Mouse (Mus musculus): ENCODE results near the gene Tspan14.

Gene Tspan14

DNA sequence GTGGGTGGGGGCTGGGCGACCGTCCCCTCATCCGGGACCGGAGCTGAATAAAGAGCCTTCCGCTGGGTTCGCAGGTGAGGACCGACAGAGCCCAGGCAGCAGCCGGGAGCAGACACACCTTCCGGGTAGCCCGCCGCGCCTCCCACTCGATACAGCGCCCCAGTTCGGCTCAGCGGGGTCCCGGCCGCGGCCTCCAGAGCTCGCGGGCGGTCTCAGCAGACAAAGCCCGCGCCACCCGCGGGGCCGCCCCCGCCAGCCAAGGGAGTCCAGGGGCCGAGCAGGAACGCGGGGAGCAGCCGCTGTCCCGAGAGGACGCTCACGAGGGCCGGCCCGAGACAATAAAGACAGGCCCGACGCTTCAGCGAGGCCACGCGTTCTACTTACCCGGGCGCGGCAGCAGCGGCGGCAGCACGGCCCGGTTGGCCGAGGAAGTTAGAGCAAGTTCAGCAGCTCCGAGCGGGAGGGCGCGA lies at the start of gene Tspan14:
TSS of gene Tspan14 (minus strand) at position 416 of the 470 bp plus-strand sequence.
- TF ChIP-seq GATA4 (IDR thresholded peaks at IDR 0.05; ENCODE audit: insufficient replicate concordance, low read length) = no peak

DNA sequence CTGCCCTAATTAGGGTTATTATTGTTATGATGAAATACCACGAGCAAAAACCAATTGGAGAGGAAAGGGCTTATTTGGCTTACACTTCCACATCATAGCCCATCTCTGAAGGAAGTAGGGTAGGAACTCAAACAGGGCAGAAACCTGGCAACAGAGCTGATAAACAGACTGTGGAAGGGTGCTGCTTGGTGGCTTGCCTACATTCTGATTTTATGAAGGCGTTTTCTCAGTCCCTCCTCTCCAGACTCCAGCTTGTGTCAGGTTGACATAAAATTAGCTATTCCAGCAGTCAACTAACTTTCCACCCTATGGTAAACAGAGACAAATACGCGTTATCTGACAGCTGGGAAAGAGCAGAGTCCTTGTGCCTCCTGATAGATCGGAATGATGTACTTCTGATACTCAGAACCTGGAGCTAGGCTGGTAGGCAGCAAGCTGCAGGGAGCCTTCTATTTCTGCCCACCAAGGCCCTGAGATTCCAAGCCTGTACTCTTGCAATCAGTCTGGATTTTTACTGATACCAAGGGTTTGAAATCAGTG lies 48.2 kb upstream of the Tspan14 start:
- TF ChIP-seq GATA4 (IDR thresholded peaks at IDR 0.05; ENCODE audit: insufficient replicate concordance, low read length) = no peak

DNA sequence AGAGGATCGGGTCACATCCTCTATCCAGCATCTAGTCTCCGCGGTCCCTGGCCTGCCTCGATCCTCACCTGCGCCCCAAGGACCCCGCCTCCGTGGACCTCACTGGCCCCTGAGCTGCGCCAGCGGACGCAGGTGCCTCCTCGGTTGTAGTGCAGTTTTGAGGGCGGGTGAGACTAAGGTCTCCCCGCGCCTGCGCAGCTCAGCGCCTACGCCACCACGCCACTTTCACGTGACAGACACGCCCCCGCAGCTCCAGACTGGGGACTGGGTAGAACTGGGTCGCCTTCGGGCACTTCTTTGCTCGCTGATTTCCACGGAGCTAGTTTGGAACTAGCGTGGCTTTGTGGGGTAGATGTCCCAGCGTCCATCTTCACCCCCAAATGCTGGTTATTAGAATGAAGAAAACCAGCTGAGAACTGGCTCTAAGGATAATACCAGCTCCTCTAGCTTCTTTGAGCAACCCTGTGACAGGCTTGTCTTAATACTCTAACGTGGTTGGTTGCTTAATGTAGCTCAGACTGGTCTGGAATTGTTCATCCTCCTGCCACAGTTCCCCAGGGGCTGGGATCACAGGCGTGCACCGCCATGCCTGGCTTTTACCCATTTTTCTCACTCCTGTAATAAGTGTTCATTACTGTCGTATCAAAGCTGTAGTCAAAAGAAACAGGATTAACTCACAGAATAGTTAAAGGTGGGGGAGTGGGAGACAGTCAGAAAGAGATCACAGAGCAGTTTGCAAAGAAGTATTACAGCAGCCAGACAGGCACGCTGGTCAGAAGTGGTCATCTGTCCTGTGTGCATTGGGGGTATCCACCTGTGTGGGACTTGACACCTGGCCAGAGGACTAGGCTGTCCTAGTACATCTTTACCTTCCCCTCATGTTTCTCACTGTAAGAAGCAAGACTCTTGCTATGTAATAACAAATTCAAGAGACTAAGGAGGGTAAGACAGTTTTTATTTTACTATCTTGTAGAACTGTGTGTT lies 47.3 kb upstream of the Tspan14 start, which contains the start of gene Fam213a:
TSS of gene Fam213a (minus strand) at position 159 of the 984 bp plus-strand sequence.
- no peak for TF ChIP-seq GATA4 (IDR thresholded peaks at IDR 0.05; ENCODE audit: insufficient replicate concordance, low read length)

DNA sequence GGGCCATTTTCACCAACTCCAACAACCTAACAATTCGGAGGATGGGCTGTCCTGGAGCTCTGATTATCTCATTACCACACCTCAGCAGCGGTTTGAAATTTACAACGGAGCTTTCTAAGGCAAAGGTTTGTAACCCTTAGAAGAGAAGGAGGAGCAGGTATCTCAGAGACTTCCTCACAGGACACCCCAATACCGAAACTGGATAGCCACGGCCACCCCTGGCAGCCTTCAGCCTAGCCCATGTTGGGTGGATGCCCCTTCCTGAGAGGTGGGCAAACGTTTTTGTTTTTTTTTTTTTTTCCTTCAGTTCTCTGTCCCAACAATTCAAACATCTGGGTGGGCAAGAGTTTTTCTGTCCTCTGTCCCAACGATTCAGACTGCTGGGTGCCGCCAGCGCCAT lies 46.5 kb upstream of the Tspan14 start:
- TF ChIP-seq GATA4 (IDR thresholded peaks at IDR 0.05; ENCODE audit: insufficient replicate concordance, low read length) = no peak

DNA sequence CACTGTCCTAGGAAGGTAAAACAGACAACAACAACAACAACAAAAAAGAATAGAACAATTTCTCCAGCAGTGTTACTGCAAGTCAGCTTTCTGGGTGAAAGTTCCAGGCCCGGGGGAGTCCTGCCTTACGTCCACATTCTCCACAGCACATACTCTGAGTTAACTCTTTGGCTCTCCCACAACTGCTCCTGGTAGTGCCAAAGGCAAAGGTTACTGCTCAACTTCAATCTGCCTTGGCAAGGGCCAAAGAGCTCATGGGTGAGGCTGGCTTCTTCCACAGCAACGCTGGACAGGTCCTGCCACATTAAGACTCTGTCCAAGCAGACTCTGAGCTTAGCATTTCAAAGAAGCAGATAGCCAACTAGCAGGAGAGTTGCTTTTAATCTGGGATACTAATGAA lies 45.3 kb upstream of the Tspan14 start:
- TF ChIP-seq GATA4 (IDR thresholded peaks at IDR 0.05; ENCODE audit: insufficient replicate concordance, low read length) = no peak

DNA sequence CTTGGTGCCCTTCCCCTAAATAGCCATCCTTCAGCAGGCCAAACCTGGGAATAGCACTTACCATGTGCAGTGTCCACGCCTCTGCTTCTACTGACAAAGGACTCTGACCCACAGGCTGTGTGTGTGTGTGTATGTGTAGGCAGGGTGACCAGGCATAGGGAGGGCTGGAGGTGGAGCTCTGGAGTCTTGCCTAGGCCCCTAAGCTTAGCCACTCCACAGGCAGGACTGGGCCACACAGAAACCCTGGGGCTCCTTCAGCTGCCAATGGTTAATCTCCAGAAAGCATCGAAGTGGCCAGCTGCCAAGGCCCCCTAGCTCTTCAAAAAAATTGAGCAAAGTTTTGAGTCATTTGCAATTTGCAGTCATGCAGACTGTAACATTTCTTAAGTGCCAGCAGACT lies 41.5 kb upstream of the Tspan14 start:
- no peak for TF ChIP-seq GATA4 (IDR thresholded peaks at IDR 0.05; ENCODE audit: insufficient replicate concordance, low read length)

DNA sequence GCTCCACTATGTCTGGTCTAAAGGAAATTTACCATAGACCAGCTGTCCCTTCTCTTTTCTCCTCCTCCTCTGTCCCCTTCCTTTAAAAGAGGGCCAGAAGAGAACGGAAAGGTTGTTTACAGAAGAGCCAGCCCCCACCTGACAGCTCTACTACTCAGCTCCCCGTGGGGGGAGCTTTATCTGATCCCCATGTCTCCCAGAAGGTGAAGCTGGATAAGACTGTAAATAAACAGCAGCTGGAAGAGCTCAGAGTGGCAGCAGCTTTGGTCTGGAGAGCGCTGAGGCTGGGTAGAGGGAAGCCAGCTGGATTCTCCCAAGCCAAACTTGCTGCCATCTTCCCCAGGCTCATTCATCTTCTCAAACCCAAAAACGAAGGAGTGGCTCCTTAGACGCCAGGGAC lies 41.0 kb upstream of the Tspan14 start:
- no peak for TF ChIP-seq GATA4 (IDR thresholded peaks at IDR 0.05; ENCODE audit: insufficient replicate concordance, low read length)

DNA sequence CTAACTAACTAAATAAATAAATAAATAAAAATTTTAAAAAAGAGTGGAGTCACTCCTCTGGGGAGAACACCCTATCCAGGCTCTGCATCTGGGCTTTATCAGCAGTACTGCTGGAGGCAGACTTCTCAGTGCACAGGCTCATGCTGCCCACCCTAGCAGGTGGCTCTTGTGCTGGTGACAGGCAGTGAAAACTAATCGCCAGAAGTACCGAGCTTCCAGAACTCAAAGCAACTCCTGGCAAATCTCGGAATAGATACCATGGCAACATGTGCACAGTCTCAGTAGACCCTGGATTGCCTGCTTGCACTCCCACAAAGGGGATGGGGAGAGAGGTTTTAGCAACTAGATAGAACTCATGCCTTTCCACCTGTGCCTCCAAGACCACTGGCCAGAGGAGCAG lies 40.3 kb upstream of the Tspan14 start:
- no peak for TF ChIP-seq GATA4 (IDR thresholded peaks at IDR 0.05; ENCODE audit: insufficient replicate concordance, low read length)

DNA sequence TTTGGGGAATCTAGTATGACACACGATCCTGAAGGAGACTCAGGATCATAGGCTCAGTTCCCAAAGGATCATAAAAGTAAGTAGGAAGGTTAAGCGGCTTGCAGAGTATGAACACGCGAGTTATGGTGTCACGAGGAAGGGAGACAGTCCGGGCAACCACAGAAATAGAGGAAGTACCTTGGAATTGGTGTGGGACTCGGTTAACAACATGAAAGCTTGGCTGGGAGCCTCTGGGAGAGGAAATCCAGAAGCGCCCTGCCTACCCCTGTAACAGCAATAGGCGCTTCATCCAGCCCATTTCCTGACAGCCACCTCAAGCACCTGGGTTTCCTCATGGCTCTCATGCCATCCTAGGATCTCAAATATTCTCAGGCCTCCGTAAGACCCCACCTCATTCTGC lies 39.7 kb upstream of the Tspan14 start:
- no peak for TF ChIP-seq GATA4 (IDR thresholded peaks at IDR 0.05; ENCODE audit: insufficient replicate concordance, low read length)

DNA sequence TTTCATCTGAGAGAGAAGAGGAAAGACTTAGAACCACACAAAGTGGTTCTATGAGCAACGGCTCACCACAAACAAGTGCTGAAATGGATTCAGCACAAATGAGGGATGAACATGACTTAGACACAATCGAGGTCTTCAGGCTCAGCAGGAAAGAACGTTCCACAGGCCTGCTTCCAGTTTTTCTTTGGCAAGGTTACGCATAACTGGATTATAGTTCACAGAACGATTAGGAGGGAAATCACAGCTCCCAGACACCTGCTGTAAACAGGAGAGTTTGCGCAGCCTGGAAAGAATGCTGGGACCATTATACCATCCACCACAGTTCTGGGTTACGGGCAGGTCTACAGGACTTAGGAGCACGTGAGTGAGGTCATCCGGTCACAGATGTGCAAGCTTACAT lies 39.1 kb upstream of the Tspan14 start:
- TF ChIP-seq GATA4 (IDR thresholded peaks at IDR 0.05; ENCODE audit: insufficient replicate concordance, low read length) = no peak

DNA sequence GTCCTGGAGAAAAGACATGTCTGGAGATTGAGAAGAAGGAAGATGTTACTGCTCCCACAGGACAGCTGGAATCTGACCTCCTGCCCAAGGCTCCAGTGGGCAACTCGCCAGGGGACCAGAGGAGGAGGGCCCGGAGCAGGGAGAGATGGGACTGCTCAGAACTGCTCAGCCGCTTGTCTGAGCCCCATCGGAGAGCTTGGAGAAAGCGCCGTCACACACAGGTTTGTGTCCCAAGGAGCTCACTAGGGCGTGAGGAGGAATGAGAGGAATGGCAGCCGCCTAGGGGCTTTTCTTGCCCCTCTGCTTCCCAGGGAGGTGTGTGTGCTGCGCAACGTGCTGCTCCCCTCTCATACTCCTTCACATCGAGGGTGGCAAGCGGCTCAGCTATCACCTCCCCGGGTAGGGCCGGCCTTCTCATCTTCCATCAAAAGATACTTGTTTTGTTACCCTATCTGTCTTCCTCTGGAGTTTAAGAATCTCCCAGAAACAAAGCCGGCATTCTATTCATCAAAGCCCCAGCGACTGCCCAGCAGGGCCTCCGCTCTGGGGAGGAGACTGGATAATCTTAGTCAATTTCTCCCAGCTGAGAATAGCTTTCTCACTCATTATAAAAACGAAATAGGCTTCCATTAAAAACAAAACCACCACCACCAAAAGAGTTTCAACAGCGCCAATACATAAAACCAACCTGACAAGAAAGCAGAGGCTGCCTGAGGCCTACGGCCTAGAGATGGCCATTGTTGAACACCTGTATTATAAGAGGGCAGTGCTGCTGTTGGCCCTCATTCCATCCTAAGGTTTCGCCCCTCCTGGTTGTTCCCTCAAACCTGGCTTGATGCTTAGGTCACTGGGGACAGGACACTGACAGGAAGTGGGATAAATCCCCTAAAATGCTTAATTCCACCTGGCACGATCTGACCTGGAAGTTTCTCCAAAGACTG lies 37.9 kb upstream of the Tspan14 start:
- no peak for TF ChIP-seq GATA4 (IDR thresholded peaks at IDR 0.05; ENCODE audit: insufficient replicate concordance, low read length)

DNA sequence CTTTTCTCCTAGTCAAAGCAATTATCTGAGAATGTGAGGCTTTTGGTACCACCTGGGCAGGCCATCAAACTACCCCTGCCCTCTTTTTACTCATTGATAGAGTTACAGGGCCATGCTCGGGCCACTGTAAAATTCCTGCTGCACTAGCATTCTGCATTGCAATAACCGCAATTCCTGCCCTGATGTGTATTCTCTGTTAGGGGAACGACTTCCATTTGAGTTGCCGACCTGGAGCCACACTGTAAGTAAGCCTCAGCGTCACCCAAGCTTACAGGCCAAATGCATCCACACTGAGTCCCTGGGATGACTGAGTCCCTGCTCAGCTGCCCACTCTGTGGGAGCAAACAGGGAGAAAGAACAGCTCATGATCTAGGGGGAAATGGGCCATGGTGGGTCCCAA lies 35.0 kb upstream of the Tspan14 start:
- no peak for TF ChIP-seq GATA4 (IDR thresholded peaks at IDR 0.05; ENCODE audit: insufficient replicate concordance, low read length)

DNA sequence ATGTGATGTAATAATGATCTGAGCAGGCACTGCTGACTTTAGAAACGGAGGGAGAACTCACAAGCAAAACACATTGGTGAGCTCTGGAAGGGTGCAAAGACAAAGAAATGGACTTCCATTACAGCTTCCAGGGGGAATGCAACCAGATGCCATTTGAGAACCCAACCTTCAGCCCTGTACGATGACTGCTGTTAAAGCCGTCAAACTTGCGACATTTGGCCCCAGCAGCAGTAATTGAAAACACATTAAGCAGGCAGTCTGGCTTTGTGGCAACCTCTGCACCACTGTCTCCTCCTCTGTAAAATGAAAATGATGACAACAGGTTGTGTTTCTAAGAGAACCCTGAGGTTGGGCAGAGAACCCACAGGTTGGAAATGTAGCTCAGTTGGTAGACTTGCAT lies 34.2 kb upstream of the Tspan14 start:
- no peak for TF ChIP-seq GATA4 (IDR thresholded peaks at IDR 0.05; ENCODE audit: insufficient replicate concordance, low read length)

DNA sequence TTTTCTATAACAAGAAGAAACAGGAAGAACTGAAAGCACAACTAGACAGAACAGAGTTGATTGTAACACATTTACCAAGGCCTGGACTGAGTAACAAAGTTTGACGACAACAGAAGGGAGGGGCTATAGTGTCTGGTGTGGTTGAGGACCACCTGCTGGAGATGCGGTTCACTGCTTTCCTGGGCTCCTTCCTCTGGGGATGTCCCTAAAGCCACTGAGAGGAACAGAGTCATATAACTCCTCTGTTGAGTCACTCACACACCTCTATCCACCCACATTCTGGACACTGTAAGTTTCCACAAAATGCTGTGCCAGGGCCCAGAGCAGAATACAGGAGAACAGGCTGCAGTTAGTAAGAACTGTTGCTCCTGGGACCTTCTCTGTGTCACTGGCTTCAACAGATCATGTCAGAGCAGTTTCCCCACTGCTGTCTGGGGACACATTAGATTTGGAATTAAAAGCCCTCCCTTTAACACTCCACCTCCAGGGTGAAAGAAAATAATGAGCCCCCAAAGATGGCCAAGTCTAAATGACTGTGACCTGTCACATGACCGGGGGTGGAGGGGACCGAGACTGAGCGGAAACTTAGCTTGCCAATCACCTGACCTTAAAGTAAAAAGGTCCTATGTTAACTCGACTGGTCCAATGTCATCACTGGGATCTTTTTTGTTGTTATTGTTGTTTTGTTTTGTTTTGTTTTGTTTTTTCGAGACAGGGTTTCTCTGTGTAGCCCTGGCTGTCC lies 33.5 kb upstream of the Tspan14 start:
- TF ChIP-seq GATA4 (IDR thresholded peaks at IDR 0.05; ENCODE audit: insufficient replicate concordance, low read length) = no peak

DNA sequence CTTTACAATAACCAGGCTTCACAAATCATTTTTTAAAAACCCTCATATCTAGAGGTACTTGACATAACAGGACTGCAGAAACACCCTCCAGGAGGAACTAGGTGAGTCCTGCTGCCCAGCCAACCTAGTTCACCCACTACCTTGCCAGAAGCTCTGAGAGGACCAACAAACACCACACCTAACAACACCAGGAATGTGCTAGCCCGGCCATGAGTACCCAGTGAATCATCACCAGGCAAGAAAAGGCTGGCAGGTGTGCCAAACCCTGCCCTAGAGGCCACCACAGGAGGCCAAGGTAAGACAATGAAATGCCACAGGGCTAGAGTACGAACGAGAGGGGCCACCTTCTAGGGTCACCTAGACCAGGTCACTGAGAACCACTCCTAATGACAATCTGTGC lies 29.6 kb upstream of the Tspan14 start:
- TF ChIP-seq GATA4 (IDR thresholded peaks at IDR 0.05; ENCODE audit: insufficient replicate concordance, low read length) = no peak
